17 mouse cellular contexts compared by ENCODE assay signal in genomic region chr17:70321976-70322375, GRCm38 (mm10).
A peak's percentile ranks its signal among the peaks of the same experiment; 100 is the strongest.
DNase-seq lines count a peak whose midpoint lies in the region.
"Had no signal": no experiment of that assay in that cellular context is flagged by ENCODE, and none has a peak within 500 bp of the region (broad histone marks: within the 10 kb centered on the region; RNA-seq: fewer than 3 reads in every experiment).

No protein-coding gene starts in this region.

- DNase-seq in cerebellum, adult 18-20 months: peak; percentile 30 to 33
- DNase-seq in cerebellum, adult 8-10 months: no peak
- DNase-seq in cerebellum, postnatal 10 days: peak; percentile 69 to 83
- no peak for DNase-seq in cerebellum, adult 9-10 months
- DNase-seq in brain, adult 2 months (ENCODE audit: low read depth, low spot score): peak; percentile 17
- peak; percentile 53 to 63 for DNase-seq in cerebellum, postnatal 25 days
- DNase-seq in lung, postnatal 10 days: no peak
- DNase-seq: adrenal gland, postnatal 10 days; adrenal gland, postnatal 36 days; B cell, adult 2 months; embryo, embryonic 11 days; gastrocnemius, postnatal 10 days; gastrocnemius, postnatal 36 days; heart, adult 2 months; heart, postnatal 14 days; heart, postnatal 4 days; kidney, adult 18-20 months had no signal

Comparison
In these comparisons a context has a peak if more than half of its experiments do, and no peak if none do; other contexts are left out.
1. DNase-seq: peak in cerebellum, adult 18-20 months (2 of 2), cerebellum, postnatal 10 days (2 of 2), brain, adult 2 months (single experiment) and cerebellum, postnatal 25 days (2 of 2); none in cerebellum, adult 8-10 months (single experiment), cerebellum, adult 9-10 months (single experiment) and lung, postnatal 10 days (single experiment).